Mouse (Mus musculus): ENCODE measurements around the gene Aldh3a1. TPM values are rescaled to one million over a fixed set of nuclear protein-coding genes. Genes with fewer than 3 reads are reported as not detected.

The Aldh3a1 gene
- total and polyA plus RNA-seq, 3 experiments = 0.08 TPM; not detected in 2

DNA sequence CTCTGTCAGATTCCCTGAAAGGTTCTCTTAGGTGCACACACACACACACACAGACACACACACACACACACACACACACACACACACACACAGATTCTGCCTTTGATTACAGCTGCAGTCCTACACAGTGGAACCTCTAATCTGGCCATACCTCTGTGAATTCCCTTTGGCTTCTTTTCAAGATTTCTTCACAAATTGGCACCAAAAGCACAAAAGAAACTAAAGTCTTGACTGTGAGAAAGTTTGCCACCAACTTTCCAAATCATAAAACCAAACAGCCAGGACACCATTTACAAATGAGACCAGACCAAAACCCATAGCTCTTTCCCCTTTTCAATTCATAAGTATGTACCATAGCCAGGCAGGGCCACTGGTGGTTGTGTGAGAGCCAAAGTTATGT, 9.4 kb upstream of the Aldh3a1 start:
- H3K4me3 ChIP-seq (ENCODE audit: control insufficient read depth in 1 of 2, insufficient read depth in 1 of 2, low read depth in 2 of 2, low read length in 2 of 2) = no peak overlapping the region

DNA sequence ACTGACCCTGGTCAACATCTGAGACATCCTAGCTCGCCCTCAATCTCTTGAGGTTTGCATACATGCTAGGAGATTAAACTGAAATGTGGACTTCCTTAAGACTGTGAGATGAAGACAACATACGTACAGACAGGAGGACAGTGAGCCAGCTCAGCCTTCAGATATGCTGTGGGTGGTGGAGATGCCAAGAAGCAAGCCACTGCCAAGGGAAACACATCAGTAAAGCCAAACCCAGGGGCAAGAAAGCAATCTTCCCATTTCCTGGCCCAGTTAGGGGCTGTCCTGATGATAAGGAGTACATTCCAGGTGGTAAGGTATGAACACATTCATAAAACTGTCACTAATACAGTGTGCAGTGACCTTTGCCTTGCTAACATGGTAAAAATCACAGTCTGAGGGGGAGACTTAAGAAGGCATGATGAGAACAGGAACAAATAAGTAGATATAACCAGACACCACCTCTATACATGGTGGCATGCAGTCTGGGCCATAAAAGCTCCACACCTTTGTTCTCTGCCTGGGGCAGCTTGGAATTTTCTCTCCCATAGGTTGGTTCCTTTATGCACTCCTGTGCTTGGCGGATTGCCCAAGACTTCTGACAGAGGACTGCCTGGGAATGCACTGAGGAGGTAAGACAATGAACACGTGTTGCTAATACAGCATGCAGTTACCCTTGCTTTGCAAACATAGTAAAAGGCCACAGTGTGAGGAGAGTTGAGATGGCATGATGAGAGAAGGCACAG, 7.5 kb upstream of the Aldh3a1 start:
- no peak overlapping the region for H3K27ac ChIP-seq (ENCODE audit: control insufficient read depth, low read depth, low read length)
- H3K4me3 ChIP-seq (ENCODE audit: control insufficient read depth in 1 of 2, insufficient read depth in 1 of 2, low read depth in 2 of 2, low read length in 2 of 2) = no peak overlapping the region
- no peaks in the 10 kb centered on the region for H3K36me3 ChIP-seq (ENCODE audit: control insufficient read depth in 1 of 2, insufficient read depth in 2 of 2, low read length in 2 of 2)
- no peak for DNase-seq (ENCODE audit: low read depth, low spot score)
- peaks cover 3 to 5% of the 10 kb centered on the region in 2 experiments; a peak in 3 of 4 replicates for H3K27me3 ChIP-seq (ENCODE audit: control insufficient read depth in 1 of 2, insufficient read depth in 2 of 2, low read length in 2 of 2)
- H3K9ac ChIP-seq (ENCODE audit: control insufficient read depth, low read depth, low read length, poor library complexity, severe bottlenecking) = no peak overlapping the region
- no peaks in the 10 kb centered on the region for H3K9me3 ChIP-seq (replicated peaks; ENCODE audit: insufficient read depth, low read length)
- H3K4me1 ChIP-seq (ENCODE audit: control insufficient read depth in 1 of 2, insufficient read depth in 2 of 2, low read length in 2 of 2) = no peaks in the 10 kb centered on the region
- no peaks in the 10 kb centered on the region for H3K79me2 ChIP-seq (ENCODE audit: control insufficient read depth, insufficient read depth, low read length, poor library complexity)
- no peak for TF ChIP-seq TAL1 (IDR thresholded peaks at IDR 0.05; ENCODE audit: low read length)
- no peak for TF ChIP-seq ZNF384 (IDR thresholded peaks at IDR 0.05; ENCODE audit: low read depth, low read length)
- TF ChIP-seq KAT2A (conservative IDR thresholded peaks at IDR 0.05; ENCODE audit: low read depth, low read length) = no peak
- no peak for TF ChIP-seq SMC3 (IDR thresholded peaks at IDR 0.05; ENCODE audit: low read depth, low read length)
- no peak for TF ChIP-seq MAFK (IDR thresholded peaks at IDR 0.05; ENCODE audit: borderline replicate concordance, low read depth, low read length)
- no peak for TF ChIP-seq ETS1 (IDR thresholded peaks at IDR 0.05; ENCODE audit: low read depth, low read length)
- TF ChIP-seq POLR2AphosphoS5 (IDR thresholded peaks at IDR 0.05; ENCODE audit: borderline replicate concordance, low read depth, low read length) = no peak
- TF ChIP-seq MYB (IDR thresholded peaks at IDR 0.05; ENCODE audit: low read depth, low read length) = no peak
- no peak for TF ChIP-seq CTCF (IDR thresholded peaks at IDR 0.05 in 2 of 3, conservative IDR thresholded peaks at IDR 0.05 in 1 of 3; ENCODE audit: control insufficient read depth in 1 of 3, insufficient read depth in 1 of 3, low read depth in 2 of 3, low read length in 3 of 3, poor library complexity in 1 of 3, severe bottlenecking in 1 of 3)
- TF ChIP-seq USF2 (IDR thresholded peaks at IDR 0.05; ENCODE audit: borderline replicate concordance in 1 of 2, insufficient read depth in 1 of 2, low read depth in 1 of 2, low read length in 2 of 2) = no peak
- no peak for TF ChIP-seq GATA1 (IDR thresholded peaks at IDR 0.05; ENCODE audit: low read depth, low read length)
- no peak for TF ChIP-seq E2F4 (IDR thresholded peaks at IDR 0.05; ENCODE audit: borderline replicate concordance, low read depth, low read length)

More for the DNA sequence above, 9.4 kb upstream of the Aldh3a1 start:
- Histone ChIP-seq H3K79me2 (ENCODE audit: control insufficient read depth, insufficient read depth, low read length, poor library complexity) (no peaks in the 10 kb centered on the region), H3K4me1 (ENCODE audit: control insufficient read depth in 1 of 2, insufficient read depth in 2 of 2, low read length in 2 of 2) (peaks cover 0 to 4% of the 10 kb centered on the region in 2 experiments; a peak in 1 of 4 replicates), H3K9me3 (replicated peaks; ENCODE audit: insufficient read depth, low read length) (no peaks in the 10 kb centered on the region), H3K27ac (ENCODE audit: control insufficient read depth, low read depth, low read length) (no peak overlapping the region), H3K9ac (ENCODE audit: control insufficient read depth, low read depth, low read length, poor library complexity, severe bottlenecking) (no peak overlapping the region), H3K27me3 (ENCODE audit: control insufficient read depth in 1 of 2, insufficient read depth in 2 of 2, low read length in 2 of 2) (peaks cover 3 to 7% of the 10 kb centered on the region in 2 experiments; a peak in 3 of 4 replicates), H3K36me3 (ENCODE audit: control insufficient read depth in 1 of 2, insufficient read depth in 2 of 2, low read length in 2 of 2) (peaks cover 0 to 4% of the 10 kb centered on the region in 2 experiments; a peak in 1 of 4 replicates)
- TF ChIP-seq MAZ (IDR thresholded peaks at IDR 0.05; ENCODE audit: low read depth, low read length) (no peak), CHD2 (IDR thresholded peaks at IDR 0.05; ENCODE audit: low read length) (no peak)
- DNase-seq (ENCODE audit: low read depth, low spot score) = no peak
